Mouse (Mus musculus): ENCODE measurements at regions not wholly inside any gene's neighbourhood (a gene's known extent, or its start where the extent isn't known, plus 50 kb on each side); places are given as distances from the start of the nearest gene placed in this dataset.
"Not testable (repeated sequence)": the region's sequence is repeated elsewhere in the genome, so short reads cannot be mapped to it uniquely, and the experiment has no call there.

DNA sequence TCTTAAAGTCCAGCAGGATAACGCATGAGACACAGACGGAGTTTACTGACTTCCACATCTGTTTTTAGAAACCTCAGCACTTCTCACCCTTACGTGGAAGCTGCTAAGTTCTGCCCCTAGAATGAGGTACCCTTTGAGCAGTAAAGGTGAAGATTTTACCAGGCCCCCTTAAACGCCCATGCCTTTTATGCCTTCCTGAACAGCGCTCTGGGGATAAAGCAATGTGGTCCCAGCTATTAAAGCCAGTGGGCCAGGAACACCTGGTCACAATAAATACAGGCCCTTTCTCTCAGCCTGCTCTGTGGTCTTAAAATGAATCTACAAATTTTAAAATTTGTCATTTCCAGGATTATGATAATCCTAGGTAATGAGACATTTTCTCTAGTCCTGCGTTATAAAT lies 57.9 kb downstream of the Llph start:
- no peak for DNase-seq (ENCODE audit: low spot score)

DNA sequence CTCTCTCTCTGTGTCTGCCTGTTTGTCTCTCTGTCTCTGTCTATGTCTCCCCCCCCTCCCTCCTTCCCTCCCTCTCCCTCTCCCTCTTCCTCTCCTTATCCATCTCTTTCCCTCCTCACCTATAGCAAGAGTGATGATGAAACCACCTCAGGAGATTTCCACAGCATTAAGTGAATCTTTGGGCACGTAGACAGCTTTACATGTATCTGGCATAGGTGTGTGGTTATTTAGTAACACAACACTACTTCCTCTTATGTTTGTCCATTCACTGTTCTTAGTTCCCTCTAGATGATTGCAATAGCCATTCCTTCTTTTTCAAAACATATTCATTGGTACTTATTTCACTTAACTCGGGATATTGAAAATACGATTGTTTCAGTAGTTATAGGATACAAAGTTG lies 65.0 kb downstream of the Llph start:
- DNase-seq (ENCODE audit: low spot score), result no peak

DNA sequence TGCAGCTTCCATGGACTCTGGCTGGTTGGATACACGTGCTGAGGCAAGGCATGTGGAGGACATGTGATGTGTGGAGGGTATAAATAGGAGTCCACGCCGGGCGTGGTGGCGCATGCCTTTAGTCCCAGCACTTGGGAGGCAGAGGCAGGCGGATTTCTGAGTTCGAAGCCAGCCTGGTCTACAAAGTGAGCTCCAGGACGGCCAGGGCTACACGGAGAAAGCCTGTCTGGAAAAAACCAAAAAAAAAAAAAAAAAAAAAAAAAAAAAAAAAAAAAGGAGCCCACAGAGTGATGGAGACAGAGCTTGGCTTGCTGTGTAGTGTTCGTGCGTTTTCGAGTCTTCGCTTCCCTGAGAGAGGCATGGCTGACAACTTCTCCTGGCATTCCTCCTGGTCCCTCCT lies 66.5 kb downstream of the Llph start:
- not testable (repeated sequence) for DNase-seq (ENCODE audit: low spot score)

DNA sequence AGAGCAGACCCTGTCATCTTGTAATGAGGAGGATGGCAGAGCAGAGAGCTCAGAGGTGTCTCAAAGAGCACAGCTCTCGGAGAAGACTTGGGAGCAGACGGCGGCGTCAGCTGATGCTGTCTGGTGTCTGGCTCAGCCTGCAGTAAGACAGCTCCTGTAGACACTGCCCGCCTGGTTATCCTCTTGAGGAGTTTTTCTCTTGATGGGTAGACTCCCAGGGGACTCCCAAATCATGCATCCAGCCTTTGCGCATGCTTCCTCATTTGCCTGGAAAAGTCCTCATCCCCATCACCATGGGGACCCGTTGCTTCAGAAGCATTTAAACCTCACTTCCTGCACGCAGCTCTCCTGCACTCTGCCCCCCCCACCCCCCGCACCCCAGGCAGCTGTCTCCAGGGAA lies 67.6 kb downstream of the Llph start:
- no peak for DNase-seq (ENCODE audit: low spot score)

DNA sequence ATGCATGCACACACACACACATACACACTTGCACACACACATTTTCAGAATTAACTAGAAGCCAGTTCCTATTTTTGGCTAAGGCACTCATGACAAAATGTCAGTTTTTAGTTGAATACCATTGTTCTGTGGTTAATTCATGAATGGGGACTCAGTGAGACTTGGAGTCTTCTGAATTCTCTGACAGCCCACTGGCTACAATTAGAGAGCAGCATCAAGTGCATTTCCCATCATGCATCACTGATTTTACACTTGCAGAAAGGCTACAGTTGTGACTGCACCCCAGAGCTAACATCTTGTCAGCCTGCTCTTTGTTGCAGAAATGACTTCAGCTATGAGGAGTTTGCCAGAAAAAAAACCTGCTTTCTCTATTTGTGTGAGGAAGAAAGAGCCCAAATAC lies 70.4 kb downstream of the Llph start:
- no peak for DNase-seq (ENCODE audit: low spot score)

DNA sequence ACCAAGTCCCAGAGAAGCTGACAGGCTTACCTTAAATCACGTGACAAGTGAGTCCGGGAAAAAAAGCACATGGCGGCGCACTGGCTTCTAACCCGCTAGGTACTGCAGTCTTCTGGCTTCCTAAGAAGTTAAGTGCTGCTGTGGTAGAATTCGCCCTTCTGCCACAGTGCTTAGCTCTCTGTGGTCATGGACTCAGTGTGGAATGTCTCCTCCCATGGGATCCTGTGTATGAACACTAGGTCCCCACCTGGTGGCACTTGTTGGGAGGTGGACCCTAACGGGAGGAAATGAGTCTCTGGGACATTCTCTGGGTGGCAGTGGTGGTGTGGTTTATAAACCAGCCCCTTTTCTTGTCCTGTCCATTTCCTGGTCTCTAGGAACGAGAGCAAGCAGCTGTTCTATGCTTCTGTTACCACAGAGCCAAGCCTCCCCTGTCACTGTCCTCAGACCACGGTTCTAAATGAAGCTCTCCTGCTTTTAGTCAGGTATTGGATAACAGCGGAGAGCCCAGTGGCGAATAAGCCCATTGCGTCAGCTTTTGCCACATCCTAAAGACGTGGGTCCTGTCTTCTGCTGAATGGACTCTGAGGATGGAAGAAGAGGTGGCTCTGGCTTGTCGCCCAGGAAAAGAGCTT lies 71.5 kb downstream of the Llph start:
- no peak for DNase-seq (ENCODE audit: low spot score)

DNA sequence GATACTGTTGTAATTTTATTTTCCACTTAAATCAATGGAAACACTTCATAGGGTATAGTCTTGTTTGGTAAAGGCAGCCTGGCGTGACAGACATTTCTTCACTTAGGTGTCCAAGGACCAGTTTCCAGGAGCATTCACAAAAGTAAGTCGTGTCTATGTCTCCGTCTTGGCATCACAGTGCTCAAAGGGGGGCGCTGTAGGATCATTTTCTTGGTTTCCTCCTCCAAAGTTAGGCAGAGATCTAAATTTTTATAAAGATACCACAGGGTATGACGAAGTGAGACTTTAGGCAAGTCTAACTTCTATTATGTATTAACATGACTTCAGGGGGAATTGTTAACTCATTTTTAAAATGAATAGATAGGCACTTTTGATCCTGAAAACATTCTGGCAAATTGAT lies 79.1 kb downstream of the Llph start:
- DNase-seq (ENCODE audit: low spot score), result peak; percentile 3

DNA sequence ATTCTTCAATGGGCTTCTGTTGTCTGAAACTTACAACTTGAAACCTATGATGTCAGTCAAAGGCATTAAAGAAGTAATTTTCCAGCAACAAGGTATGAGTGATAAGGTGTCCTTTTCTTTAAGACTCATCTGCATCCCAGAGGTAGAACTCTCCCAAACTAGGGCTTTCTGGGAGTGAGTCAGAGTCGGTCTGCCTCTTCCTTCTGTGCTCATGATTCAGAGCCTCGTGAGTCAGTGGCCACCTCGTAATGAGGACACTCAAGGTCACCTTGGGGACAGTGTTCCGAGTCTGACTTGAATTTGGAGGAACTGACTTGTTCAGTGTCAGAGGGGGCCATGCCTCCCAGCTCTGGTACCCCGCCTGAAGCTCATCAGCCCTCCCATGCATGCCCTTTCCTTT lies 81.8 kb downstream of the Llph start:
- no peak for DNase-seq (ENCODE audit: low spot score)

All from c-Kit-positive CD71-positive TER-119-positive erythroid progenitor cells, embryonic 14.5 days (primary cell).